Mouse (Mus musculus) liver, adult 2 months (tissue): ENCODE measurements at regions not wholly inside any gene's neighbourhood (a gene's known extent, or its start where the extent isn't known, plus 50 kb on each side); places are given as distances from the start of the nearest gene placed in this dataset.

Experiments
- DNase-seq: peaks from one replicate; pipeline ENCODE4 v3.0.0-alpha.2; 2011; ENCODE audit warnings: low read depth, low spot score; ENCODE audit errors: extremely low read depth
- H3K27ac ChIP-seq: fragments of 200-500 bp; replicated peaks from 2 replicates; pipeline ENCODE4 v1.5.1; 2012; ENCODE audit warnings: low read depth, mild to moderate bottlenecking, control low read depth, inconsistent platforms, low read length; ENCODE audit not compliant: insufficient read depth
- H3K27me3 ChIP-seq: fragments of 200-500 bp; 2 replicates; pipeline ENCODE4 v1.6.1; 2012; ENCODE audit warnings: mild to moderate bottlenecking, moderate library complexity, low read length, inconsistent platforms; ENCODE audit not compliant: control insufficient read depth, insufficient read depth
- H3K36me3 ChIP-seq: fragments of 200-500 bp; 2 replicates; pipeline ENCODE4 v1.6.1; 2012; ENCODE audit warnings: low read length, inconsistent platforms; ENCODE audit not compliant: control insufficient read depth, insufficient read depth
- H3K4me1 ChIP-seq: fragments of 200-500 bp; 2 replicates; pipeline ENCODE4 v1.6.1; 2011; ENCODE audit warnings: low read length; ENCODE audit not compliant: control insufficient read depth, insufficient read depth
- H3K4me3 ChIP-seq: fragments of 200-500 bp; 2 replicates; pipeline ENCODE4 v1.5.1; 2011; ENCODE audit warnings: low read depth, mild to moderate bottlenecking, control low read depth, low read length, moderate library complexity; ENCODE audit not compliant: insufficient read depth
- H3K79me2 ChIP-seq: fragments of 200-500 bp; 2 replicates; pipeline ENCODE4 v1.6.1; 2012; ENCODE audit warnings: inconsistent platforms, mild to moderate bottlenecking, low read length, moderate library complexity; ENCODE audit not compliant: control insufficient read depth, insufficient read depth
- H3K9ac ChIP-seq: fragments of 200-500 bp; 2 replicates; pipeline ENCODE4 v1.6.1; 2012; ENCODE audit warnings: low read depth, mild to moderate bottlenecking, control low read depth, inconsistent platforms, low read length
- CTCF ChIP-seq: fragments of 200-500 bp; IDR thresholded peaks from 2 replicates; pipeline ENCODE4 v1.5.1; 2011; ENCODE audit warnings: low read depth, low read length, control low read depth
- POLR2A ChIP-seq: fragments of 200-500 bp; IDR thresholded peaks from 2 replicates; pipeline ENCODE4 v1.6.1; 2011; ENCODE audit warnings: low read length, control low read depth; ENCODE audit not compliant: insufficient read depth; ENCODE audit errors: extremely low read depth
- WGBS: fragments of 180-500 bp; shearing (Covaris S2); methylation state at CpG from one replicate; pipeline ENCODE4 v1.1.7; 2018; 5-methylcytosine and 5-hydroxymethylcytosine counted together

DNA sequence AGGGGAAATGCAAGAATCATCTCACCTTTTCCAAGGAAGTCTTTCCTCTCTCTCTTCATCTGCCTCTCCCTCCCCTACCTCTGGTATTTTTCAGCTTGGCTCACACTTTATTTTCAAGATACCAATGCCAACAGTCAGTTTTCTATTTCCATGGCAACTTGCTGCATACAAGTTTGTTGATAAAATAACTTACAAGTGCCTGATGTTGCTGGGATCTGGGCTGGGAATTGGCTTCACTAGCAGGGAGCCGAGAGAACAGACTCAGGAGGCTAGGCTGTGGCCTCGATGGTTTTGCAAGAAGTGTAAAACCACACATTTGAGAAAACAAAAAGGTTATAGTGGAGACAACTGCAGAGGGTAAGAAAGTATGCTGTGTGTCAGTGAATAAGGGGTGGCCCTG lies 94.6 kb upstream of the Kcnd3 start:
- Histone ChIP-seq H3K4me1 (no peaks in the 10 kb centered on the region), H3K4me3 (no peak overlapping the region), H3K36me3 (no peaks in the 10 kb centered on the region), H3K27ac (no peak overlapping the region), H3K9ac (no peak overlapping the region), H3K79me2 (no peaks in the 10 kb centered on the region), H3K27me3 (no peaks in the 10 kb centered on the region)
- 74% methylated on average over 2 of the region's 2 CpGs for WGBS
- no peak for DNase-seq
- TF ChIP-seq CTCF: no peak
- no peak for TF ChIP-seq POLR2A

DNA sequence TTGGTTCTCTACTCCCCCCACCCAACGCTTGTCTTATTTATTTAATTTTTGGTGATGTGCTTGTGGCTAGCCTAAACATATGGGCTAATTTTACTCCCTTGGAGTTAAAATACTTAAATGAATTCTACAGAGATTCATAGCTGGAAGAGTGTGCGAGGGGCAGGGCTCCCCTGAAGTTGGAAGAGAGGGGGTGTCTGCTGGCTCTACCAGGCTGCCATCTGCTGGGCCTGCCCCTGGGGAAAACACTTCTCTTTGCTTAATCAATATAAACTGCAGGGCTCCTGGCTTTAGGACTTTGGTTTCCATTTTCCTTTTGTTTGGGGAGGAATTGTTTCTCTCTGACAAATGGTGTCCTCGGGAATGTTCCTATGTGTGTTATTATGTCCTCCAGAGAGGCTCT lies 92.5 kb upstream of the Kcnd3 start:
- WGBS: 61% methylated on average over 3 of the region's 3 CpGs
- DNase-seq: no peak
- no peaks in the 10 kb centered on the region for H3K4me1 ChIP-seq
- H3K4me3 ChIP-seq: no peak overlapping the region
- no peak overlapping the region for H3K27ac ChIP-seq
- H3K27me3 ChIP-seq: no peaks in the 10 kb centered on the region
- no peak overlapping the region for H3K9ac ChIP-seq
- TF ChIP-seq POLR2A (no peak), CTCF (no peak)
- H3K36me3 ChIP-seq: no peaks in the 10 kb centered on the region
- H3K79me2 ChIP-seq: no peaks in the 10 kb centered on the region

DNA sequence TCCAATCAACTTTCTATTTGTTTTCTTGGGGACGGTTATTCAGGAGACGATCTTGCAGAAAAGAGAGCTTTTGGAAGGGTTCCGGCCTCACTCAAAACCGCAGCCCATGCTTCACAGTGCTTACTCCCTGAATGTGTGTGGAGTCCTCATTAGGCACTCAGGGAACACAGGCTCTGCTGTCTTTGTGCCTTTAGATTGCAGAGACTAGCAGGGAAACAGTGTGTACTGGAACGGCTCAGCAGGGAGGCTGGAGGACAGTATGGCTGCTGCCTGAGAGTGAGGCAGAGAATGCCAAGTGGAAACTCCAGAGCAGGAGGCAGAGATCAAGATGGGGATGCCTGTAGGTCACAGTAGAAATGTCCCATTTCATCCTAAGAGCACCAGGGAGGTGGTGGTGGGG lies 87.4 kb upstream of the Kcnd3 start:
- no peaks in the 10 kb centered on the region for H3K79me2 ChIP-seq
- H3K4me3 ChIP-seq: no peak overlapping the region
- no peak for DNase-seq
- H3K27ac ChIP-seq: no peak overlapping the region
- no peaks in the 10 kb centered on the region for H3K36me3 ChIP-seq
- TF ChIP-seq POLR2A (no peak), CTCF (no peak)
- no peaks in the 10 kb centered on the region for H3K4me1 ChIP-seq
- H3K27me3 ChIP-seq: no peaks in the 10 kb centered on the region
- 87% methylated on average over 5 of the region's 5 CpGs for WGBS
- H3K9ac ChIP-seq: no peak overlapping the region

DNA sequence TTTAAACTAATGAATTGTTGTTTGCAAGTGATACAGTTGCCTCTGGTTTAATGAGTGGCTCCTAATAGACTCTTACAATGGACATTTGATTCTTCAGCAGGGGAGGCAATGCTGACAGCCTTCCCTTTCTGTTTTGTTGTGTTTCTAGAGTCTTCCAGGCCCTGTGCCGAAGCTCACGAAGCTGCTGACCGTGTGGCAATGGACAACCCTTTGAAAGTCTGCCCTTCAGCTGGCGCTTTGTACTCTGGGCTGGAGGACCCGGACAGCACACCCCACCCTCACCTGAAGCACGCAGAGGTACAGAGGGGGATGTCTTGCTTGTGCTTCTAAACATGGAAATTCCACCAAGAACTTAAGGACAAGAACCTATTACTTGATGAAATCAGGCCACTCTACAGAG lies 85.3 kb upstream of the Kcnd3 start:
- Histone ChIP-seq H3K4me1 (no peaks in the 10 kb centered on the region), H3K27me3 (no peaks in the 10 kb centered on the region; the same call in 1 of the 2 replicates), H3K9ac (no peak overlapping the region), H3K79me2 (no peaks in the 10 kb centered on the region), H3K27ac (no peak overlapping the region), H3K4me3 (no peak overlapping the region), H3K36me3 (no peaks in the 10 kb centered on the region)
- no peak for DNase-seq
- no peak for TF ChIP-seq POLR2A
- no peak for TF ChIP-seq CTCF
- WGBS: 82% methylated on average over 6 of the region's 6 CpGs

DNA sequence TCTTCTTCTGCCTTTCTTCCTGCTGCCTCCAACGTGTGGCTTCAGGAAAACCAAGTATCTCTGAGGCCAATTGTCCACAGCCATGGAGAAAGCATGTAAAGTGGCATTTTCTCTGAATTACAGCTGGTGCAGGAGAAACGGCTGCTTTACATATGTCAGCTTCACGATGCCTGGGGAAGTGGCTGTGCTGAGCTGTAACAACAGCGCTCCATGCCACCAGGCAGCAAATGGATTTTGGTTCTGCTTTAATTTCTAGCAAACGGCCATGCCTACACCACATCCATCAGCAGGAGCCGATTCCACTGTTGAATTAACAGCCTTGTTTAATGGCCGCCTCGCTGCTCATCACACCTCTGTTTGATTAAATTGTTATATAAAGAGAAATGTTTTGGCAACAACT lies 84.2 kb upstream of the Kcnd3 start:
- no peaks in the 10 kb centered on the region; the same call in 1 of the 2 replicates for H3K27me3 ChIP-seq
- DNase-seq: no peak
- no peak overlapping the region for H3K4me3 ChIP-seq
- H3K79me2 ChIP-seq: no peaks in the 10 kb centered on the region
- no peaks in the 10 kb centered on the region for H3K4me1 ChIP-seq
- H3K27ac ChIP-seq: no peak overlapping the region
- H3K9ac ChIP-seq: no peak overlapping the region
- H3K36me3 ChIP-seq: no peaks in the 10 kb centered on the region
- TF ChIP-seq POLR2A (no peak), CTCF (no peak)
- WGBS: 73% methylated on average over 8 of the region's 8 CpGs

DNA sequence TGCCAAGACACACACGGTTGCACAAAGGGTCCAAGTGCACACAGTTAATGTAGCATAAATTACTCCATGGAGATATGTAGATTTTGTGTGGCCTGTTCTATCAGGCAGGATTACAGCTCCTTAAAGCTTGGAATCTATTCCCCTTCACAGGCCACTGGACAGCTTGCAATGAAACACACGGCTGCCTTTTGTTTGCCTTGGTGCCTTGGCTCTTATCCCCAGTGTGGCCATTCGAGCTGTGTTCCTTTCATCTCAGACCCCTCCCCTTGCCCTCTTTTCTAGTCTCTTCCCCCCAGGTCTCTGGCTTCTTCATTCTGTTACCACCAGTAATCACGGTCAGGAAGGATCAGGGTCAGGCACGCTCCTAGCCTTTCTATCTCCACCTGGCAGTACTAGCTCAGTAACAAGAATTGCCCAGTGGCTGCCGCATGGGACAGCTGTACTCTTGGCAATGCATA lies 79.7 kb upstream of the Kcnd3 start:
- Histone ChIP-seq H3K36me3 (no peaks in the 10 kb centered on the region), H3K79me2 (no peaks in the 10 kb centered on the region), H3K27ac (no peak overlapping the region), H3K27me3 (no peaks in the 10 kb centered on the region; the same call in 1 of the 2 replicates), H3K9ac (no peak overlapping the region), H3K4me3 (no peak overlapping the region), H3K4me1 (no peaks in the 10 kb centered on the region)
- TF ChIP-seq CTCF (no peak), POLR2A (no peak)
- DNase-seq: no peak
- 73% methylated on average over 6 of the region's 6 CpGs for WGBS
